Mouse (Mus musculus) lung, embryonic 16.5 days (tissue): ENCODE measurements around the gene Hspg2. TPM values are rescaled to one million over a fixed set of nuclear protein-coding genes. Genes with fewer than 3 reads are reported as not detected.

Source experiments
- ATAC-seq: fragments of 200-750 bp; cut with Nextera tagmentation; 2 replicates; pipeline ENCODE4 v1.8.0; 2017; ENCODE audit warnings: low read depth, mild to moderate bottlenecking, moderate library complexity
- H3K27ac ChIP-seq: fragments of 300-500 bp; sonication (generic); 2 replicates; pipeline ENCODE4 v1.5.1; 2014; ENCODE audit warnings: mild to moderate bottlenecking, control low read depth, low read length
- H3K27me3 ChIP-seq: fragments of 300-500 bp; sonication (generic); 2 replicates; pipeline ENCODE4 v1.6.1; 2014; ENCODE audit warnings: low read depth, low read length, mixed read lengths; ENCODE audit not compliant: control insufficient read depth, insufficient read depth
- H3K36me3 ChIP-seq: fragments of 300-500 bp; sonication (generic); 2 replicates; pipeline ENCODE4 v1.6.1; 2014; ENCODE audit warnings: low read length; ENCODE audit not compliant: control insufficient read depth, insufficient read depth
- H3K4me1 ChIP-seq: fragments of 300-500 bp; sonication (generic); replicated peaks from 2 replicates; pipeline ENCODE4 v1.6.1; 2014; ENCODE audit warnings: low read length, mixed read lengths; ENCODE audit not compliant: control insufficient read depth, insufficient read depth
- H3K4me2 ChIP-seq: fragments of 300-500 bp; sonication (generic); 2 replicates; pipeline ENCODE4 v1.6.1; 2014; ENCODE audit warnings: low read depth, low read length, control low read depth
- H3K4me3 ChIP-seq: fragments of 300-500 bp; sonication (generic); 2 replicates; pipeline ENCODE4 v1.5.1; 2014; ENCODE audit warnings: mild to moderate bottlenecking, low read length, control low read depth
- H3K9ac ChIP-seq: fragments of 300-500 bp; sonication (generic); 2 replicates; pipeline ENCODE4 v1.6.1; 2014; ENCODE audit warnings: low read length, control low read depth
- H3K9me3 ChIP-seq: fragments of 300-500 bp; sonication (generic); 2 replicates; pipeline ENCODE4 v1.6.1; 2016; ENCODE audit warnings: low read length; ENCODE audit not compliant: control insufficient read depth
- WGBS: fragments of 180-500 bp; shearing (Covaris S2); extraction: QIAGEN DNeasy Blood & Tissue Kit; methylation state at CpG from one replicate; pipeline ENCODE4 v1.1.7; 2014; 5-methylcytosine and 5-hydroxymethylcytosine counted together
- polyA plus RNA-seq: library from polyadenylated mRNA; unstranded; fragments of >200 nt; fragmentation: Nextera tagmentation; extraction: Ambion mirVana; gene quantifications from 2 replicates; pipeline ENCODE4 v1.2.1, GENCODE M21; 2015

The Hspg2 gene
- polyA plus RNA-seq, 1 experiment from 2014 or later, result 35.2 TPM

DNA sequence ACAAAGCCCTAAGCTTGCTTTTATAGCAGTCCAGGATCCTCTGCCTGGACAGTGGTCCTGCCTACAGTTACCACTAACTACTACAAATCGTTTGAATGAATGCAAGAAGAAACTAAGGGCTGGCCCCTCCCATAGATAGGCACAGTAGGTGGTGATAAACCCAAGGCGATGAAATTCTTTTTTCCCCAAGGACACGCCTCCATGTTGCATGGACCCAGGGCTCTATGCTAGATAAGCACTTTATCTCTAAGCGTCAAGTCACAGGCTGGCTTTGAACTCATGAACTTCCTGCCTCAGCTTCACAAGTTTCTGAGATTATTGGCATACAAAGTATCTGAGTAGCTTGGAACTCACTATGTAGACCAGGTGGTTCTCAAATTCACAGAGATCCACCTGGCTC is 11.3 kb upstream of the Hspg2 start:
- Histone ChIP-seq H3K9me3 (no peaks in the 10 kb centered on the region), H3K4me2 (no peak overlapping the region), H3K27me3 (no peaks in the 10 kb centered on the region), H3K9ac (no peak overlapping the region), H3K27ac (no peak overlapping the region), H3K4me1 (peaks cover 25% of the 10 kb centered on the region), H3K4me3 (no peak overlapping the region), H3K36me3 (no peaks in the 10 kb centered on the region)
- ATAC-seq, result no peak
- 57% methylated on average over 4 of the region's 4 CpGs for WGBS

DNA sequence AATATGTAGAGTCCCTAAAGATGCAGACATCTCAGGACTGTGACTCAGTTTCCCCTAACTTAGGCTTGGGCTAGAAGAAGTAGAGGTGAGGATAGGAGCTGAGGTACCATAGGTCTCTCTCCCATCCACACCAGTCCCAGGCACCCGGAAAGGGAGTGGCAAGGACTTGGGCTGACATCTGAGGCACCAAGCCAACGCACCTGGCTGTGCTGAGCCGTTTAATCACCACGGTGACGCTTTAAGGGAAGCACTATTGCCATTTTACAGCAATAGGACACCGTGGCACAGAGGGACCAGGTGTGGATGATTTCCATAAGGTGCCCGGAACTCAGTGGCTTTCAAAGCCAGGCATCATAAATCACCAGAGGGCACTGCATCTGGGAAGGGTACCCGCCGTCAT is 10.3 kb upstream of the Hspg2 start:
- 68% methylated on average over 9 of the region's 9 CpGs for WGBS
- Histone ChIP-seq H3K9me3 (no peaks in the 10 kb centered on the region), H3K27ac (no peak overlapping the region), H3K36me3 (no peaks in the 10 kb centered on the region), H3K4me1 (peaks cover 28% of the 10 kb centered on the region), H3K4me3 (no peak overlapping the region), H3K4me2 (no peak overlapping the region), H3K27me3 (no peaks in the 10 kb centered on the region), H3K9ac (no peak overlapping the region)
- ATAC-seq, result no peak

DNA sequence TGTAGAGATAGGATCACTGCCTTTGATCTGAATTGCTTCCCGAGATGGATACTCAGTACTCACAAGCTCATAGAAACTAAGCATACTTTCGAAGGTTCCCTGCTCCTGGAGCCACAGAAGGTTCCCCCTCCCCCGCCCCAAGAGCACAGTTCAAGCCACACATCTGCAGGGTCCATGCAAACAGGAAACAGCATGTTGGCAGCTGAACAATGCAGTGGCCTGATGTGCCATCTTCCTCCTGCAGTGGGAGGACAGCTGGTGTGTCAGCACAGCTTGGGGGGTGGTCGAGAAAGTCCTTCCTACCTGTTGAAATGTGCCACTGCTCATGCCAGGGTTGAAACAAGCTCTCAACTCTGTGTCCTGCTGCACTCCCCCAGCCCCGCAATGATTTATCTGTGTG is 9.7 kb upstream of the Hspg2 start:
- Histone ChIP-seq H3K4me1 (peaks cover 22% of the 10 kb centered on the region), H3K4me2 (no peak overlapping the region), H3K4me3 (no peak overlapping the region), H3K9me3 (no peaks in the 10 kb centered on the region), H3K27me3 (no peaks in the 10 kb centered on the region), H3K9ac (no peak overlapping the region), H3K36me3 (no peaks in the 10 kb centered on the region), H3K27ac (0 out of 2 replicates have a peak overlapping the region, but pooled peaks have one; percentile 19)
- 36% methylated on average over 5 of the region's 5 CpGs for WGBS
- no peak for ATAC-seq

DNA sequence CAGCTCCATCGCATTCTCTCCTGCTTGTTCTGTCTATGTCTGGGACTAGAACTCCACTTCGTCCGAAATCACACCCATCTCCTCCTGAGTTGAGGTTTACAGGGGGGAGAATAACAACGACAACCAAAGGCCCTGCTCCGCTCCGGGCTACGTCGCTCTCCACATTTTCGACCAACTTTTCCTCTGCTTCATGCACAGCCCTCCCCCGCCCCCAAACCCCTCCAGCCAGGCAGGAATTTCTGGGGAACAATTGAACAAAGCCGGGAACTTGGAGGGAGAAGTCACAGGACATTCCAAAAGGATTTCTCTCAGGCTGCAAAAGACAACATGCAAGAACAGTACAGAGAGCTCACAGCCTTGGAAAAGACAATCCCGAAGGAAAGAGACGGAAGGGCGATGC is 7.9 kb upstream of the Hspg2 start:
- no peaks in the 10 kb centered on the region for H3K9me3 ChIP-seq
- no peak overlapping the region for H3K4me2 ChIP-seq
- H3K36me3 ChIP-seq, result no peaks in the 10 kb centered on the region
- no peak overlapping the region for H3K9ac ChIP-seq
- no peak for ATAC-seq
- WGBS, result 67% methylated on average over 14 of the region's 14 CpGs
- peak overlapping the region; percentile 9; the same call in 1 of the 2 replicates for H3K27ac ChIP-seq
- no peak overlapping the region for H3K4me3 ChIP-seq
- peaks cover 21% of the 10 kb centered on the region for H3K4me1 ChIP-seq
- no peaks in the 10 kb centered on the region for H3K27me3 ChIP-seq

DNA sequence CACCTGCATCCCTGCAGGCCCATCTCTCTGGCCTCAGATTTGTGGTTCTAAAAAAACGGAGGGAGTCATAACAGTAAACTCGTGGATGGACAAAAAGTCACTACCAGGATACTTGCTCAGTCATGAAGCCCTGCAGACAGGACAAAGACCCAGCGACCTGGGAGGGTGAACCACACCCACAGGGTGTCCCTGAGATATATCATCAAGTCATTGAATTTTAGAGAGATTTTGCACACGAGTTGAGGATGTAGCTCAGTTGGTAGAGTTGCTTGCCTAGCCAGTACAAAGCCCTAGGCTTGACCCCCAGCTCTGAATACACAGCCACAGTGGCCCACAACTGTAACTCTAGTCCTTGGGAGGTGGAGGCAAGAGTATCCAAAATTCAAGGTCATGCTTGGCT is 7.4 kb upstream of the Hspg2 start:
- no peak for ATAC-seq
- Histone ChIP-seq H3K27ac (peak overlapping the region; percentile 9), H3K4me3 (no peak overlapping the region), H3K27me3 (no peaks in the 10 kb centered on the region), H3K4me2 (no peak overlapping the region), H3K9me3 (no peaks in the 10 kb centered on the region), H3K4me1 (peaks cover 21% of the 10 kb centered on the region), H3K9ac (no peak overlapping the region), H3K36me3 (no peaks in the 10 kb centered on the region)
- 67% methylated on average over 4 of the region's 4 CpGs for WGBS

DNA sequence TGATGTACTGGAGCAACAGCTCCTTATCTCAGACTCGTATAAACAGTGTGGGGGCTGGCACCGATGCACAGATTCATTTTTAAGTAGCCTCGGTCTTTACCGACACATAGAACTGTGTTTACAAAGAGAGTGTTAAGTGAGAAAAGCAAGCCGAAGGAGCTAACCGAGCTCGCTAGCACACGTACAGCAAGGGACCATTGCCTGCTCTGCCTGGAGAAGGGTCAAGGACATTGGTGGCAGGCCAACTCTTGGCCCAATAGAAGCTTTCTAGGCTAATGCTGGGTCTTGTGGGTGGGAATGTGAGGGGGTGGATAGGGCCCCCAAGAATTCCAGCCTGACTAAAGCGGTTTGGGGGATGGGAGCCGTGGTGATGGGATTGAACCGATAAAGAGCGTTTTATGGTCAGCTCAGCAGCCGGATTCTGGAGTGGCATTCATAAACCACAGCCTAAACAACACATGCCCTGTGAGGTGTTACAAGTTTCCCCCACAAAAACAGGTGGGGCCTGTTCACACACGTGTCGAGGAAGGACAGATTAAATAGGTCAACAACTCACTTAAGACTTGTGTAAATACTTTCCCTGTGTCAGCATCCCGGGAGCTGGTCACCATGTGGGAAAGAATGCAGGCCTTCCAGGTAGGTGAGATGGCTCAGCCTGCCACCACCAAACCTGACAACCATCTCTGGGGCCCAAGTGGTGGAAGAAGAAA is 6.4 kb upstream of the Hspg2 start:
- H3K9me3 ChIP-seq, result no peaks in the 10 kb centered on the region
- no peak overlapping the region for H3K4me2 ChIP-seq
- H3K27me3 ChIP-seq, result no peaks in the 10 kb centered on the region
- peak; percentile 87 for ATAC-seq
- H3K4me1 ChIP-seq, result peaks cover 25% of the 10 kb centered on the region
- H3K27ac ChIP-seq, result peak overlapping the region; percentile 82
- no peak overlapping the region for H3K9ac ChIP-seq
- no peak overlapping the region for H3K4me3 ChIP-seq
- H3K36me3 ChIP-seq, result no peaks in the 10 kb centered on the region
- 15% methylated on average over 16 of the region's 16 CpGs for WGBS

DNA sequence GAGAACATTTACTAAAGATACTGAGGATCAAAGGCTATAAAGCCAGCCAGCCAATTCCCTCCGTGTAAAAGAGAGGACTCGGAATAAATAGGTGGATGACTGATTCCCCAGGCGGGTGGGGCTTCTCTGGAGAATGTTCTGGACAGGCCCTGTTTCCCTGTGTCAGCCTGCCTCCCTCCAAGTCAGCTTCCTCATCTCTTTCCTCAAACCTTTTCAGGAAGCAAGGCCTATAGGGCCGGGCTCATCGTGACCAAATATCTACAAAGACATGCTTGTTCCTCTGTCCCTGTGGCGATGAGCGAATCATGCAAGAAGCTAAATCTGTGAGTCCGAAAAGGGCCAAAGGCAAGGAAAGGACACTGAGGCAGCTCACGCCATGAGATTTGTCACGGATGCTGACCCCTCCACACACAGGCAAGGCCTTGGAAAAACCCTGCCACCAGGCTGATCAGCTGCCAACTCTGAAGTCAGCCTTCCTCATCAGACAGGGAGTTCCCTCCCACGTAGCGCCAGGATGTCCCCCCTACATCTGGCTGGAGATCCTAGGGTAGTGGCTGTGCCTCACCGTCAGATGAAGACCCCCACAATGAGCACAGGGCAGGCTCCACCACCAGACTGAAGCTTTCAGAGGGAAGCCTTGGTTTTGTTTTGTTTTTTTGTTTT is 3.3 kb upstream of the Hspg2 start:
- Histone ChIP-seq H3K4me3 (no peak overlapping the region), H3K4me1 (peaks cover 37% of the 10 kb centered on the region), H3K4me2 (no peak overlapping the region), H3K36me3 (no peaks in the 10 kb centered on the region), H3K27me3 (no peaks in the 10 kb centered on the region), H3K9me3 (no peaks in the 10 kb centered on the region), H3K27ac (peak overlapping the region; percentile 50), H3K9ac (no peak overlapping the region)
- 62% methylated on average over 13 of the region's 13 CpGs for WGBS
- ATAC-seq, result no peak

DNA sequence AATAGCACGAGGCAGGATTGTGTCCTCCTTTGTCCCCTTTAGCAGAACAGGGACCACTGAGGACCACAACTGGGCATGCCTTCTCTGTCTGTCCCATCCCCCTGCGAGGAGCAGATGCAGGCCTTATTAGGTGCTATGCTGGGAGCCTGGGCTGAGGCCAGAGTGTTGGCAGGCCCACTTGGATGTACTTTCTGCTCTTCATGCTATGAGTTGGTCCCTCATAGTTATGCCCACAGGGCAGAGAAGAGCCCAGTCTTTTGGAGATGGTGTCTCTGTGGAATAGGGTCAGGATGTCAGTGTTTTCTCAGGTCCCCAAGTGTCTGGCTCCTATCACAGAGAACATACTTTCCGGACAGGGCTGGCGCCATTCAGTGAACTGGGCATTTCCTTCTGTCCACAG is 1.6 kb upstream of the Hspg2 start:
- Histone ChIP-seq H3K27ac (peak overlapping the region; percentile 75), H3K4me1 (peaks cover 45% of the 10 kb centered on the region), H3K9me3 (no peaks in the 10 kb centered on the region), H3K4me3 (no peak overlapping the region), H3K9ac (0 out of 2 replicates have a peak overlapping the region, but pooled peaks have one; percentile 5), H3K4me2 (no peak overlapping the region), H3K27me3 (no peaks in the 10 kb centered on the region), H3K36me3 (no peaks in the 10 kb centered on the region)
- no peak for ATAC-seq
- WGBS, result 62% methylated on average over 4 of the region's 4 CpGs

DNA sequence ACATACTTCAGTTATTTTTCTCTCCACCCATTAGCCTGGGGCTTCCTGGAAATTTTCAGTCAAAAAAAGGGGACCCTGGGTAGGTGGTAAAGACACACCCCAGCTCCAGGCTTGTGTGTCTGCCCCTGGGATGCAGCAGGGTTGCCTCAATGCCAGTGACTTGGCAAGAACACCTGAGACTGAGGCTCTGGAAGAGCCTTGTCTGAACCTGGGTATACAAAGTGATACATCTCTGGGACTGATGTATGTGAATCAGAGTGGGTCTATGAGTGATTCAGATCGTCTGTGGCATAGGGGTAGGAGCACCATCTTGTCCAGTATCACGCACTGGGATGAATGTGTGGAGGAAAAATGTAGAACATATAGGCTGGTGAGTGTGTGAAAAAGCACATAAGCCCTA is 1.0 kb upstream of the Hspg2 start:
- Histone ChIP-seq H3K36me3 (no peaks in the 10 kb centered on the region), H3K4me1 (peaks cover 44% of the 10 kb centered on the region), H3K27ac (peak overlapping the region; percentile 75), H3K9me3 (no peaks in the 10 kb centered on the region), H3K9ac (0 out of 2 replicates have a peak overlapping the region, but pooled peaks have one; percentile 1), H3K27me3 (no peaks in the 10 kb centered on the region), H3K4me3 (no peak overlapping the region), H3K4me2 (no peak overlapping the region)
- WGBS, result 82% methylated on average over 2 of the region's 2 CpGs
- ATAC-seq, result no peak
